Mouse (Mus musculus) hindbrain, embryonic 16.5 days (tissue): Measurements from ENCODE around the gene Elk3. TPM values are rescaled to one million over a fixed set of nuclear protein-coding genes. Genes with fewer than 3 reads are reported as not detected.

Source experiments
- ATAC-seq: fragments of 200-750 bp; cut with Nextera tagmentation; 2 replicates; pipeline ENCODE4 v1.8.0; 2017; ENCODE audit warnings: moderate TSS enrichment, moderate library complexity
- H3K27ac ChIP-seq: fragments of 300-500 bp; sonication (generic); 2 replicates; pipeline ENCODE4 v1.5.1; 2014; ENCODE audit warnings: low read depth, mild to moderate bottlenecking, control low read depth, low read length, moderate library complexity
- H3K27me3 ChIP-seq: fragments of 300-500 bp; sonication (generic); replicated peaks from 2 replicates; pipeline ENCODE4 v1.6.1; 2014; ENCODE audit warnings: low read length; ENCODE audit not compliant: control insufficient read depth, insufficient read depth
- H3K36me3 ChIP-seq: fragments of 300-500 bp; sonication (generic); 2 replicates; pipeline ENCODE4 v1.6.1; 2014; ENCODE audit warnings: mild to moderate bottlenecking, low read length, moderate library complexity, mixed read lengths; ENCODE audit not compliant: control insufficient read depth, insufficient read depth
- H3K4me1 ChIP-seq: fragments of 300-500 bp; sonication (generic); 2 replicates; pipeline ENCODE4 v1.6.1; 2014; ENCODE audit warnings: low read depth, low read length; ENCODE audit not compliant: control insufficient read depth, insufficient read depth
- H3K4me2 ChIP-seq: fragments of 300-500 bp; sonication (generic); 2 replicates; pipeline ENCODE4 v1.6.1; 2014; ENCODE audit warnings: mild to moderate bottlenecking, low read length, control low read depth, moderate library complexity
- H3K4me3 ChIP-seq: fragments of 300-500 bp; sonication (generic); 2 replicates; pipeline ENCODE4 v1.5.1; 2014; ENCODE audit warnings: mild to moderate bottlenecking, low read length, control low read depth, moderate library complexity
- H3K9ac ChIP-seq: fragments of 300-500 bp; sonication (generic); 2 replicates; pipeline ENCODE4 v1.6.1; 2014; ENCODE audit warnings: low read depth, mild to moderate bottlenecking, control low read depth, low read length, moderate library complexity
- H3K9me3 ChIP-seq: fragments of 300-500 bp; sonication (generic); 2 replicates; pipeline ENCODE4 v1.6.1; 2014; ENCODE audit warnings: mild to moderate bottlenecking, low read length, moderate library complexity; ENCODE audit not compliant: control insufficient read depth
- WGBS: fragments of 180-500 bp; shearing (Covaris S2); extraction: QIAGEN DNeasy Blood & Tissue Kit; methylation state at CpG from one replicate; pipeline ENCODE4 v1.1.7; 2014; 5-methylcytosine and 5-hydroxymethylcytosine counted together
- polyA plus RNA-seq: library from polyadenylated mRNA; unstranded; fragments of >200 nt; fragmentation: Nextera tagmentation; extraction: Ambion mirVana; gene quantifications from 2 replicates; pipeline ENCODE4 v1.2.1, GENCODE M21; 2015

Gene Elk3
- polyA plus RNA-seq, 1 experiment from 2014 or later = 4.1 TPM

- no peaks in the 10 kb centered on the region for H3K27me3 ChIP-seq
- no peak for ATAC-seq
- H3K9ac ChIP-seq = no peak overlapping the region
- no peaks in the 10 kb centered on the region for H3K4me1 ChIP-seq
- H3K9me3 ChIP-seq = no peaks in the 10 kb centered on the region
- no peak overlapping the region for H3K27ac ChIP-seq
- H3K4me3 ChIP-seq = no peak overlapping the region
- WGBS = 90% methylated on average over 6 of the region's 6 CpGs
- peaks cover 23% of the 10 kb centered on the region for H3K36me3 ChIP-seq
- no peak overlapping the region for H3K4me2 ChIP-seq
Measured at GRCm38 (mm10) chr10:93233665-93234194, 77.2 kb downstream of the Elk3 start.

GRCm38 (mm10) chr10:93231893-93232292, 79.0 kb downstream of the Elk3 start:
- WGBS = 89% methylated on average over 5 of the region's 5 CpGs
- Histone ChIP-seq H3K27ac (no peak overlapping the region), H3K4me2 (no peak overlapping the region), H3K27me3 (no peaks in the 10 kb centered on the region), H3K4me1 (no peaks in the 10 kb centered on the region), H3K36me3 (peaks cover 16% of the 10 kb centered on the region), H3K9ac (no peak overlapping the region), H3K9me3 (no peaks in the 10 kb centered on the region), H3K4me3 (no peak overlapping the region)
- no peak for ATAC-seq

GRCm38 (mm10) chr10:93231490-93231889, 79.4 kb downstream of the Elk3 start:
- ATAC-seq = no peak
- WGBS = 63% methylated on average over 4 of the region's 4 CpGs
- no peak overlapping the region for H3K4me3 ChIP-seq

GRCm38 (mm10) chr10:93228401-93229007, 82.4 kb downstream of the Elk3 start:
- no peak for ATAC-seq
- Histone ChIP-seq H3K4me3 (no peak overlapping the region), H3K27me3 (no peaks in the 10 kb centered on the region), H3K27ac (no peak overlapping the region), H3K36me3 (peaks cover 15% of the 10 kb centered on the region), H3K9ac (no peak overlapping the region), H3K9me3 (no peaks in the 10 kb centered on the region), H3K4me2 (no peak overlapping the region), H3K4me1 (no peaks in the 10 kb centered on the region)
- 76% methylated on average over 11 of the region's 11 CpGs for WGBS

More at GRCm38 (mm10) chr10:93231490-93231889, 79.4 kb downstream of the Elk3 start:
- no peaks in the 10 kb centered on the region for H3K27me3 ChIP-seq
- peaks cover 18% of the 10 kb centered on the region for H3K36me3 ChIP-seq
- no peaks in the 10 kb centered on the region for H3K4me1 ChIP-seq
- H3K27ac ChIP-seq = no peak overlapping the region
- no peak overlapping the region for H3K4me2 ChIP-seq
- H3K9ac ChIP-seq = no peak overlapping the region
- no peaks in the 10 kb centered on the region for H3K9me3 ChIP-seq

- WGBS = 61% methylated on average over 8 of the region's 8 CpGs
- peaks cover 15% of the 10 kb centered on the region for H3K36me3 ChIP-seq
- no peak for ATAC-seq
- H3K4me1 ChIP-seq = no peaks in the 10 kb centered on the region
- H3K27me3 ChIP-seq = no peaks in the 10 kb centered on the region
- H3K9ac ChIP-seq = no peak overlapping the region
- H3K4me3 ChIP-seq = no peak overlapping the region
- no peak overlapping the region for H3K4me2 ChIP-seq
- H3K27ac ChIP-seq = no peak overlapping the region
- H3K9me3 ChIP-seq = no peaks in the 10 kb centered on the region
Measured at GRCm38 (mm10) chr10:93227921-93228320, 83.0 kb downstream of the Elk3 start.

GRCm38 (mm10) chr10:93225751-93226150, 85.2 kb downstream of the Elk3 start:
- Histone ChIP-seq H3K4me3 (no peak overlapping the region), H3K4me1 (no peaks in the 10 kb centered on the region), H3K27me3 (no peaks in the 10 kb centered on the region), H3K4me2 (no peak overlapping the region), H3K36me3 (peaks cover 13% of the 10 kb centered on the region), H3K9ac (no peak overlapping the region), H3K27ac (no peak overlapping the region), H3K9me3 (no peaks in the 10 kb centered on the region)
- WGBS = 85% methylated on average over 6 of the region's 6 CpGs
- no peak for ATAC-seq

- 87% methylated on average over 8 of the region's 8 CpGs for WGBS
- H3K4me3 ChIP-seq = no peak overlapping the region
- H3K27me3 ChIP-seq = no peaks in the 10 kb centered on the region
- H3K9ac ChIP-seq = no peak overlapping the region
- no peaks in the 10 kb centered on the region for H3K4me1 ChIP-seq
- no peak overlapping the region for H3K27ac ChIP-seq
- H3K36me3 ChIP-seq = peaks cover 26% of the 10 kb centered on the region
- no peak for ATAC-seq
- H3K9me3 ChIP-seq = no peaks in the 10 kb centered on the region
- no peak overlapping the region for H3K4me2 ChIP-seq
Measured at GRCm38 (mm10) chr10:93215051-93215763, 95.7 kb downstream of the Elk3 start.

GRCm38 (mm10) chr10:93214251-93214650, 96.7 kb downstream of the Elk3 start:
- Histone ChIP-seq H3K27me3 (no peaks in the 10 kb centered on the region), H3K36me3 (peaks cover 26% of the 10 kb centered on the region), H3K9me3 (no peaks in the 10 kb centered on the region), H3K27ac (no peak overlapping the region), H3K4me3 (no peak overlapping the region), H3K9ac (no peak overlapping the region), H3K4me2 (no peak overlapping the region), H3K4me1 (no peaks in the 10 kb centered on the region)
- ATAC-seq = no peak
- 65% methylated on average over 4 of the region's 4 CpGs for WGBS

- Histone ChIP-seq H3K27me3 (no peaks in the 10 kb centered on the region), H3K4me1 (no peaks in the 10 kb centered on the region), H3K9ac (no peak overlapping the region), H3K4me2 (no peak overlapping the region), H3K9me3 (no peaks in the 10 kb centered on the region), H3K4me3 (no peak overlapping the region), H3K36me3 (peaks cover 29% of the 10 kb centered on the region), H3K27ac (no peak overlapping the region)
- ATAC-seq = no peak
- WGBS = 88% methylated on average over 7 of the region's 7 CpGs
Measured at GRCm38 (mm10) chr10:93213339-93213738, 97.6 kb downstream of the Elk3 start.
